Mouse (Mus musculus) kidney, embryonic 16.5 days (tissue): ENCODE data around the gene Skap1. TPM values are rescaled to one million over a fixed set of nuclear protein-coding genes. Genes with fewer than 3 reads are reported as not detected.
A peak's percentile ranks its signal among the peaks of the same experiment; 100 is the strongest.

Experiments
- ATAC-seq: fragments of 200-750 bp; cut with Nextera tagmentation; 2 replicates; pipeline ENCODE4 v1.8.0; 2017; ENCODE audit warnings: moderate TSS enrichment; ENCODE audit not compliant: low FRiP score, low TSS enrichment
- H3K27ac ChIP-seq: fragments of 300-500 bp; sonication (generic); 2 replicates; pipeline ENCODE4 v1.5.1; 2014; ENCODE audit warnings: low read length
- H3K27me3 ChIP-seq: fragments of 300-500 bp; sonication (generic); 2 replicates; pipeline ENCODE4 v1.6.1; 2014; ENCODE audit warnings: low read length, control low read depth, mixed read lengths; ENCODE audit not compliant: insufficient read depth
- H3K36me3 ChIP-seq: fragments of 300-500 bp; sonication (generic); 2 replicates; pipeline ENCODE4 v1.6.1; 2014; ENCODE audit warnings: low read length, control low read depth, mixed read lengths; ENCODE audit not compliant: insufficient read depth
- H3K4me1 ChIP-seq: fragments of 300-500 bp; sonication (generic); 2 replicates; pipeline ENCODE4 v1.6.1; 2014; ENCODE audit warnings: low read length, control low read depth, mixed read lengths; ENCODE audit not compliant: insufficient read depth
- H3K4me2 ChIP-seq: fragments of 300-500 bp; sonication (generic); replicated peaks from 2 replicates; pipeline ENCODE4 v1.6.1; 2014; ENCODE audit warnings: low read depth, low read length
- H3K4me3 ChIP-seq: fragments of 300-500 bp; sonication (generic); 2 replicates; pipeline ENCODE4 v1.5.1; 2014; ENCODE audit warnings: mild to moderate bottlenecking, low read length
- H3K9ac ChIP-seq: fragments of 300-500 bp; sonication (generic); replicated peaks from 2 replicates; pipeline ENCODE4 v1.6.1; 2014; ENCODE audit warnings: low read length
- H3K9me3 ChIP-seq: fragments of 300-500 bp; sonication (generic); 2 replicates; pipeline ENCODE4 v1.6.1; 2016; ENCODE audit warnings: low read length, control low read depth
- WGBS: fragments of 180-500 bp; shearing (Covaris S2); extraction: QIAGEN DNeasy Blood & Tissue Kit; methylation state at CpG from one replicate; pipeline ENCODE4 v1.1.7; 2014; 5-methylcytosine and 5-hydroxymethylcytosine counted together
- polyA plus RNA-seq: library from polyadenylated mRNA; unstranded; fragments of >200 nt; fragmentation: Nextera tagmentation; extraction: Ambion mirVana; gene quantifications from 2 replicates; pipeline ENCODE4 v1.2.1, GENCODE M21; 2015

The Skap1 gene
- polyA plus RNA-seq, 1 experiment from 2014 or later = 10.1 TPM

- Histone ChIP-seq H3K4me2 (no peak overlapping the region), H3K36me3 (no peaks in the 10 kb centered on the region), H3K4me3 (no peak overlapping the region), H3K27ac (no peak overlapping the region), H3K4me1 (peaks cover 8% of the 10 kb centered on the region), H3K9me3 (no peaks in the 10 kb centered on the region), H3K9ac (no peak overlapping the region), H3K27me3 (0 out of 2 replicates have a peak, but pooled peaks cover 3% of the 10 kb centered on the region)
- WGBS = 43% methylated on average over 9 of the region's 9 CpGs
- no peak for ATAC-seq
Measured at GRCm38 (mm10) chr11:96629775-96630174, 165.4 kb downstream of the Skap1 start.

- H3K9ac ChIP-seq = no peak overlapping the region
- ATAC-seq = no peak
- 70% methylated on average over 3 of the region's 3 CpGs for WGBS
- H3K27me3 ChIP-seq = no peaks in the 10 kb centered on the region
- no peak overlapping the region for H3K4me3 ChIP-seq
- H3K36me3 ChIP-seq = no peaks in the 10 kb centered on the region
- no peak overlapping the region for H3K27ac ChIP-seq
- no peaks in the 10 kb centered on the region for H3K9me3 ChIP-seq
- H3K4me2 ChIP-seq = no peak overlapping the region
- H3K4me1 ChIP-seq = peaks cover 1% of the 10 kb centered on the region
Measured at GRCm38 (mm10) chr11:96631521-96631920, 167.1 kb downstream of the Skap1 start.

DNA sequence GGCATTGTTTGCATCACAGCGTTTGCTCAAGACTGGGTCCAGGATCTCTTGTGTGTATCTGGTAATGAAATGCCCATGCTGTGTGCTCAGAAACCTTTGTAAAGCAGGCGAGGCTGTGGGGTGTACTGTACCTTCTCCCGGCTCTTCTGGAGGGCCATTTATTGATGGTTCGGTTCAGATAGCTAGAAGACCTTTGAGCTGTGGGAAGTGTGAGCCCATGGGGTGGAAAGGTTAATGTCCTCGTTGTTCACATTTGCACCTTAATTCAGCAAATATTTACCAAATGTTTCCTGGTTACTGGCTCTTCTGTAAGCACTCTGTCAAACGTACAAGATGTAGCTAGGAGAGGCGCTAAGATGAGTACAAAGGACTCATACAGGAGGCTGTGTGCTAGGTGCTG is 173.5 kb downstream of the Skap1 start:
- Histone ChIP-seq H3K4me1 (peaks cover 8% of the 10 kb centered on the region), H3K9ac (no peak overlapping the region), H3K9me3 (no peaks in the 10 kb centered on the region), H3K4me2 (no peak overlapping the region), H3K27me3 (no peaks in the 10 kb centered on the region), H3K4me3 (no peak overlapping the region), H3K27ac (no peak overlapping the region), H3K36me3 (no peaks in the 10 kb centered on the region)
- 63% methylated on average over 7 of the region's 7 CpGs for WGBS
- no peak for ATAC-seq

- Histone ChIP-seq H3K4me2 (no peak overlapping the region), H3K27me3 (no peaks in the 10 kb centered on the region), H3K36me3 (no peaks in the 10 kb centered on the region), H3K4me3 (no peak overlapping the region), H3K4me1 (peaks cover 17% of the 10 kb centered on the region), H3K27ac (no peak overlapping the region), H3K9ac (no peak overlapping the region), H3K9me3 (no peaks in the 10 kb centered on the region)
- WGBS = 63% methylated on average over 5 of the region's 5 CpGs
- peak; percentile 57; the same call in 1 of the 2 replicates for ATAC-seq
Measured at GRCm38 (mm10) chr11:96639805-96640204, 175.4 kb downstream of the Skap1 start.

- no peak overlapping the region for H3K4me2 ChIP-seq
- H3K36me3 ChIP-seq = no peaks in the 10 kb centered on the region
- no peak overlapping the region for H3K4me3 ChIP-seq
- peak overlapping the region; percentile 79 for H3K27ac ChIP-seq
- 33% methylated on average over 17 of the region's 17 CpGs for WGBS
- peaks cover 42% of the 10 kb centered on the region for H3K4me1 ChIP-seq
- H3K27me3 ChIP-seq = no peaks in the 10 kb centered on the region
- peak; percentile 86 for ATAC-seq
- no peak overlapping the region for H3K9ac ChIP-seq
- H3K9me3 ChIP-seq = no peaks in the 10 kb centered on the region
Measured at GRCm38 (mm10) chr11:96642173-96643140, 178.1 kb downstream of the Skap1 start.

GRCm38 (mm10) chr11:96644969-96645368 is 180.6 kb downstream of the Skap1 start:
- H3K4me2 ChIP-seq = no peak overlapping the region
- 24% methylated on average over 7 of the region's 7 CpGs for WGBS
- H3K4me1 ChIP-seq = peaks cover 45% of the 10 kb centered on the region
- no peaks in the 10 kb centered on the region for H3K27me3 ChIP-seq
- no peaks in the 10 kb centered on the region for H3K36me3 ChIP-seq
- H3K27ac ChIP-seq = peak overlapping the region; percentile 68
- H3K9ac ChIP-seq = 0 out of 2 replicates have a peak overlapping the region, but pooled peaks have one; percentile 36
- H3K4me3 ChIP-seq = no peak overlapping the region
- H3K9me3 ChIP-seq = no peaks in the 10 kb centered on the region
- ATAC-seq = no peak

DNA sequence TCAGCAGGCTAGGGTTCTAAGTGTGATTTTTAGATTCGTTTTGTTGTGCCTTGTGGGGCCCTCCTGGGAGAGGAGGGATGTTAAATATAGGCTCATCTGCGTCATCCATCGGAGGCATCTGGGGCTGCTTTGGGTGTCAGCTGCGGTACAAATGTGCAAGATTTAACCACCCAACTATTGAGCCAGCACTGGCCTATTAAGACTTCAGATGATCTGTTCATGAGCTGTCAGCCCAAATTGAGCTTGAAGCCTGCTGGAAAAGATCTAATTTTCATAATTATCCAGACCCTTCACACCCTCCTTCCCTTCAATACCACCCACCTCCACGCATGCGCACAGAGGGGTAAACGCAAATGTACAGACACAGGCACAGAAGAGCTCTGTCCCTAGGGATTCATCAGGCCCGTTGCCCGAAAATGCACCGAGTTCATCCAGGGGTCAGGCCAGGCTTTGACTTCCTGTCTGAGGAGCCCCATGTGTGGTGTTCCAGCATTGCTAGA is 181.2 kb downstream of the Skap1 start:
- H3K4me3 ChIP-seq = no peak overlapping the region
- peaks cover 45% of the 10 kb centered on the region for H3K4me1 ChIP-seq
- no peak overlapping the region for H3K9ac ChIP-seq
- H3K4me2 ChIP-seq = no peak overlapping the region
- WGBS = 41% methylated on average over 10 of the region's 10 CpGs
- no peaks in the 10 kb centered on the region for H3K36me3 ChIP-seq
- peak overlapping the region; percentile 68 for H3K27ac ChIP-seq
- H3K9me3 ChIP-seq = no peaks in the 10 kb centered on the region
- ATAC-seq = no peak
- no peaks in the 10 kb centered on the region for H3K27me3 ChIP-seq

- Histone ChIP-seq H3K4me2 (no peak overlapping the region), H3K36me3 (no peaks in the 10 kb centered on the region), H3K27ac (no peak overlapping the region), H3K9ac (no peak overlapping the region), H3K4me1 (peaks cover 9% of the 10 kb centered on the region), H3K9me3 (no peaks in the 10 kb centered on the region), H3K27me3 (no peaks in the 10 kb centered on the region), H3K4me3 (no peak overlapping the region)
- ATAC-seq = no peak
- 87% methylated on average over 9 of the region's 9 CpGs for WGBS
Measured at GRCm38 (mm10) chr11:96651848-96652247, 187.5 kb downstream of the Skap1 start.

DNA sequence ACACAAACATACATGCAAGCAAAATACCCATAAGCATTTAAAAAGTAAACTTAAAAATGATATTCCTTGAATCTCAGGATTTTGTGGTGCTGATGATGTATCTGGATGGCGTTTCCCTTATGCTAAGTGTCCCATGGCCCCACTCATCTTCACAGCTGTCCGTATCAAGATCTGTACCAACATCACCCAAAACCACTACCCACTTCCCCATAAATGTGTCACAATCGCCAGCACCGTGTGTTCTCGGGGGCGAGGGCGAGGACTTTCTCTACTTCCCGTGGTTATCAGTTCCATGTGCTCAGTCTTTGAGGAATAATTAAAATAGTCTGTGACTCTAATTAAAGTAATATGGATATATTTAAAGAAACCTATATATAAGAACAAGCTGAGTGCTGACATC is 189.5 kb downstream of the Skap1 start:
- no peaks in the 10 kb centered on the region for H3K4me1 ChIP-seq
- no peak overlapping the region for H3K9ac ChIP-seq
- no peak for ATAC-seq
- no peak overlapping the region for H3K27ac ChIP-seq
- no peaks in the 10 kb centered on the region for H3K9me3 ChIP-seq
- no peaks in the 10 kb centered on the region for H3K27me3 ChIP-seq
- no peaks in the 10 kb centered on the region for H3K36me3 ChIP-seq
- H3K4me3 ChIP-seq = no peak overlapping the region
- H3K4me2 ChIP-seq = no peak overlapping the region
- WGBS = 84% methylated on average over 8 of the region's 8 CpGs

GRCm38 (mm10) chr11:96658420-96658819 is 194.0 kb downstream of the Skap1 start:
- Histone ChIP-seq H3K27me3 (no peaks in the 10 kb centered on the region), H3K4me3 (no peak overlapping the region), H3K4me1 (no peaks in the 10 kb centered on the region), H3K4me2 (no peak overlapping the region), H3K36me3 (no peaks in the 10 kb centered on the region), H3K27ac (no peak overlapping the region), H3K9me3 (no peaks in the 10 kb centered on the region), H3K9ac (no peak overlapping the region)
- no peak for ATAC-seq
- WGBS = 89% methylated on average over 1 of the region's 1 CpGs
